Mouse (Mus musculus): Measurements from ENCODE around the gene Ifitm3.
"Not testable (repeated sequence)": the region's sequence is repeated elsewhere in the genome, so short reads cannot be mapped to it uniquely, and the experiment has no call there.

Gene Ifitm3

GRCm38 (mm10) chr7:141000881-141001708, 9.5 kb downstream of the Ifitm3 start:
- no peak for DNase-seq (ENCODE audit: low spot score in 2 of 2)

DNA sequence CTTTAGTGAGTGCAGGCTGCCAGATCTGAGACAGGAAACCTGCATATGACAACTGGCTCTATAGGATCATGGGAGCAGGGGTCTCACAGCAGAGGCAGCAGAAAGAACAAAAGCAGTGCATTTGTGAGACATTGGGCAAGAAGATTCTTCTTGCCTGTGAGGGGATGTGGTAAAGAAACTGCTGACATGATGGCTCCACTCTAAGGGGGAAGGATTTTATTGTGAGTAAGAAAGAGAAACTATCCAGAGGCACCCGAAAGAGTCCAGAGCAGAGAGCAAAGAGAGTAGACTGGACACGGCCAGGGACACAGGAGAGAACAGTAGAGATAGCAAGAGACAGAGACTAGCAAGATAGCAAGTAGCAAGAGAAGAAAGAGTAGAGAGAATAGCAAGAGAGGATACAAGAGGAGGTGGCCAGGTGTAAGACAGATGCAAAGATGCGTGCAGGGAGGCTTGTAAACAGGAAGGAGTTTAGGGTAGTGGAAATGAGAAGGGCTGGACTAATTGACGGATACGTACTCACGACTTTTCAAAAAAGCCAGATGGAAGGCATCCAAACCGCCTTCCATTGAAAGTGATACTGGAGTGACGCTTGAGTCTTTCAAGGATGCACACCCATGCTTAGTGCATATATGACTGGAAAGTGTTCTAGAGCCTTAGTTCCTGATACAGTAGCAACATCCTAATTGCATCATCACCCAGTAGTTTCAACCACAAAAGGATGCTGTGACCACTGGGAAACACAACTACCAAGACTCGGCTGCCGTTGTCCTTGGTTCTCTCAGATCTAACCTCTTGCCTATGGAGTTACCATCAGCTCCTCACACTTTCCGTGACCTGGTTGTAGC, 11.5 kb downstream of the Ifitm3 start:
- no peak for DNase-seq (ENCODE audit: low spot score in 2 of 2)

DNA sequence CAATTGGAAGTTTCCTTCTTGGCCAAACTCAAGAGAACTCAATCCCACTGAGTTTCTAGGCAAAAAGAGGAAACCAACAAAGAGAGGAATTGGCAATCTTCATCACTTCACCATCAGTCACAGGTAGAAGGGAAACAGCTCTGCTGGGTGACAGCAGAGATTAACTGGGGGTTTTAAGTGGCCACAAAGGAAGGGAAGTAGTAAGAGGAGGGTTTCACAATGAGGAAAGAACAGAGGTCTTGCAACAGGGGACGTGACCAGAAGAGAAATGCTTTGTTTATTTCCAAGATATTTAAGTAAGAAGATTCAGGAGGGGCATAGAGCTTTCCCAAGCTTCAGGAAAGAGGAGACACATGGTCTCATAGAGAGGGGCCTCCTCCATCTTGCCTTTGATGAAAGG, 12.8 kb downstream of the Ifitm3 start:
- DNase-seq (ENCODE audit: low spot score in 2 of 2), result no peak

DNA sequence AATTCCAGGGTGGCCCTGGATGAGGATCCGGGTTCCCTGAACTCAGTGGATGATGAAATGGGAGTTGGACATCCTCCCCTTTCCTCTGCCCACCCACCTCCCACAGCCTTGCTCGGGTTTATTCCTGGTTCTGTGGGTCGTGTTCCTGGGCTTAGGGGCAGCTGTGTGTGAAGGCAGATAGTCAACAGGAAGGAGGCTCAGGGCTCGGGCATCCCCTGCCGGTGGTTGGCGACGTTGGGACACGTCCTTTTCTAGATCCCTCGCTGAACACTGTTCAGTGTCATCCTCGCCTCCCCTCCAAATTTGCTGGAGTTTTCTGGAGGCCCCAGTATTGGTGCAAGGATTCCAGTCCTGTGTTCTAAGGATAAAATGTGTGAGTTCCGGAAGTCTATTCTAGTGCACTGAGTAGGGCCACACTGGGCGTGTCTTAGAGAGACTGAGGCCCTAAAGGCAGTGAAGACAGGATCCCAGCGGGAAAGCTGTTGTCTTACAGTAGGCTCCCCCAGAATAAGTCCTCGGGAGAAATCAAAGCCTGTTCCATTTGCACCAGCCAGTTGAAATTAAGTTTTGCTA, 19.4 kb downstream of the Ifitm3 start:
- no peak for DNase-seq (ENCODE audit: low spot score in 2 of 2)

DNA sequence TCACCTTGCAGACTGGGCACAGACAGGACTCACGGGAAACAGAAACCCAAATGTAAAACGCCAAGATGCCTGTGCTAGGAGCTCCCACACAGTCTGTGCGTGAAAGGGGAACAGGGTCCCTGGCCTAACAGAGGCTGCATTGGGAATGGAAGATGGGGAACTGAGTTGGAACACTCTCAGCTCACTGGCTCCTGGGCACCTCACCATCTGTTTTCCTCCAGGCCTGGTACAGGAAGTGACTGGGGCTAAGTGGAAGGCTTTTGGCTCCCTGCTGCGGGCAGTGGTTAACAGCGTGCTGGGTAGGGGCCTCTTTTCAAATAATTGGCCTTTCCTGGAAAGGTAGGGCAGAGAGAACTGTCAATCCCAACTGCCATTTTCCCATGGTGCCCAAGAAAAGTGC, 19.9 kb downstream of the Ifitm3 start:
- DNase-seq (ENCODE audit: low spot score in 2 of 2), result no peak

- DNase-seq (ENCODE audit: low spot score in 2 of 2), result no peak
Measured at GRCm38 (mm10) chr7:140990185-140990584, 20.4 kb downstream of the Ifitm3 start.

DNA sequence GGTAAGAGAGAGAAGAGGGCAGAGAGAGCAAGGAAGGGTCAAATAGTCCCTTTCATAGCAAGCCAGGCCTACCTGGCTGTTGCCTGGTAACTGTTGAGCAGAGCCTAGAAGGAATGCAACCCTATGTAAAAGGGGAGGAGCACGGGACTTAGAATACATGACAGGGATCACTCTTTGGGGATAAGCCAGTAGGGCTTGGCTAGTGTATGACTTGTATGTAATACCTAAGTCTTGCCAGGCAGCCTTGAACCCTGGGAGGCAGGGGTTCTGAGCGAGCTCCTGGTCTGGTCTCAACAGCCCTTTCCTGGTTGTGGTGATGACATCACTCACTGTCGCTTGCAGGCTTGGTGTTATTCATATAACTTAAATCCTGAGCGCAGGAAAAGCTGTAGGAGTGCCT, 21.5 kb downstream of the Ifitm3 start:
- no peak for DNase-seq (ENCODE audit: low spot score in 2 of 2)

DNA sequence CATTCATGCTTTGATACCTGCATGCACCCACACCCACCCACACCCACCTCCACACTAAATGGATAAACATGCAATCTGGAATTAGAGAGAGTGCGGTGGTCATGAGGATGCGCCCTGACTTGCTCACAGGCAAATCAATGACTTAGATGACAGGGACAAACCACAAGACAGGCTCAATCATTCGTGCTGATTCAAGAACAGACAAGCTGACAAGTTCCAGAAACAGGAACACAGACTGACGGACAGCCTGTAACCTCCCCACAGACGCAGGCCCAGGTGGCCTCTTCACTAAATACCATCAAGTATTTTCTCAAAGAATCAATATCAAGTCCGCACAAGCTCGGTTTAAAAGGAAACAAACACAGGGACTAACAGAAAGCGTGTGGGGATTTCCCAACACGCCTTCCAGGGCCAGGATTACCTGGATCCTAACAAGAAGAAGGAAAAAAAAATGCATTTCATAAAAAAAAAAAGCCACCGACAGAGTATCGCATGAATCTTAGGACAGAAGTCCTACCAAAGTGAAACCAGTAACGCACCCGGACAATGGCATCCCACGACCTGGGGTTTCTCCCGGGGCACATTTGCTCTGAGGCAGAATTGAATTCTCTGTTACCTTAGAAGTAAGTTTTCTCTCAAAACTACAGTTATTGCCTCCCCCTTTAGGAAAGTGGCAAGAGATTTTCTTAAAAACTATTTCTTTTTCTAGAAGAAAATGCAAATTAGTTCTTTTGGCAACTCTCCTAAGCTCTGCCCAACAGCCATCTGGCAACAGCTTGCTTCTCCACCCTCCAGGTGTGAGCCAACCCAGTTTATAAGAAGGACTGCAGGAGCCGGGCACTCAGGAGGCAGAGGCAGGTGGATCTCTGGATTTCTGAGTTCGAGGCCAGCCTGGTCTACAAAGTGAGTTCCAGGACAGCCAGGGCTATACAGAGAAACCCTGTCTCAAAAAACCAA, 23.1 kb downstream of the Ifitm3 start:
- DNase-seq (ENCODE audit: low spot score in 2 of 2), result no peak

- no peak for DNase-seq (ENCODE audit: low spot score in 2 of 2)
Measured at GRCm38 (mm10) chr7:140982971-140983370, 27.6 kb downstream of the Ifitm3 start.

GRCm38 (mm10) chr7:140981704-140982103, 28.9 kb downstream of the Ifitm3 start:
- DNase-seq (ENCODE audit: low spot score in 2 of 2), result no peak

DNA sequence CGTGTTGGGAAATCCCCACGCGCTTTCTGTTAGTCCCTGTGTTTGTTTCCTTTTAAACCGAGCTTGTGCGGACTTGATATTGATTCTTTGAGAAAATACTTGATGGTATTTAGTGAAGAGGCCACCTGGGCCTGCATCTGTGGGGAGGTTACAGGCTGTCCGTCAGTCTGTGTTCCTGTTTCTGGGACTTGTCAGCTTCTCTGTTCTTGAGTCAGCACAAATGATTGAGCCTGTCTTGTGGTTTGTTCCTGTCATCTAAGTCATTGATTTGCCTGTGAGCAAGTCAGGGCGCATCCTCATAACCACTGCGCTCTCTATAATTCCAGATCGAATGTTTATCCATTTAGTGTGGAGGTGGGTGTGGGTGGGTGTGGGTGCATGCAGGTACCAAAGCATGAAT, 33.9 kb downstream of the Ifitm3 start:
- DNase-seq (ENCODE audit: low spot score in 2 of 2), result not testable (repeated sequence)

- no peak for DNase-seq (ENCODE audit: low spot score in 2 of 2)
Measured at GRCm38 (mm10) chr7:140975465-140975864, 35.1 kb downstream of the Ifitm3 start.

GRCm38 (mm10) chr7:140974940-140975339, 35.6 kb downstream of the Ifitm3 start:
- no peak for DNase-seq (ENCODE audit: low spot score in 2 of 2)

DNA sequence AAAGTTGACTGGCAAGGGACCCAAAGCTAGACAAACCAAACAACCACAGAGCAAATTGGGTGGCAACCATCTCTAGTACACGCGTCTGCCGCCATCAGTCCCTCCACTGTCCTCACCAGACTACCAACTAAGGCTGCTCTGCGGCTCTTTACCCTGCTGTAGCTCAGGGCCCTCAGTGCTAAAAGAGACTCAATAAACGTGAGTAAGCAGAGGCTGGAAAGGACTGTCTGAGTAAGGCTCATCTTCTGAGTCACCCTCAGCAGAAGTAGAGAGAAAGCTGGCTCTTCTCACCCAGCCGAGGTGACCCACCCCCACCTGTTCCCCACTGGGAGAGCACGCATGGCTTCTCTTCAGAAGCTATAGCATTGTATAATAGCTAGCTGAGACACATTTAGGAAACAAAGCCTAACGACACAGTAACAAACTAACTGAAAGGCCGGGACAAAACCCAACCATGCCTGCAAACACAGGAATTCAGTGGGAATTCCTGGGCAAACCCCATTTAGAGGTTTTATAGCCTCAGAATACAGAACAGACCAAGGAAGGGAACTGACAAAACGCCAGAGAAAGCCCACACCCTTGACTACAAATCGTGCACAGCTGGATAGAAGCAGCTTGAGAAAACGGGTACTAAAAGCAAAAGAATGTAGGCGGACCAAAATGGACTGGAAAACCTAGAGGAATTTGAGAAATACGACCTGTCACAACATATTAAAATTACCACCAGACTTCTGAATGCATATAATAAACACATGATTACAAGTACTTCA, 37.0 kb downstream of the Ifitm3 start:
- DNase-seq (ENCODE audit: low spot score in 2 of 2), result no peak

- DNase-seq (ENCODE audit: low spot score in 2 of 2), result no peak
Measured at GRCm38 (mm10) chr7:140971479-140972171, 38.9 kb downstream of the Ifitm3 start.

DNA sequence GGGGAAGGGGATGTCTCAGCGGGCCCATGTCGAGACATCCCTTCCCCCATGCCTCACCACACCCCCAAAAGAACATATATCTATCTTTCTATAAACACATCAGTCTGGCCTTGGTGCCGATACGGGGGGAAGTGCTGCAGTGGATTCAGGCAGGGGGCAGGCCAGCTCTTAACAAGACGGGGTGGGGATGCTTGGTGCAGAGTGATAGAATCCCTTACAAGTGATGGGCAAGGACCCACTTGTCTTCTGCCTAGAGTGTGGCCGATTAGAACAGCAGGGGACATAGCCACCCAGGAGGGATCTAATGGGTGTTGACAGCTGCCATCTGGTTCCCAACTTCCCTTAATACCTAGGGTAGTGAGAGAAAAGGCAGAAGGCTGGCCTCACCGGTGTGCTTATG, 39.6 kb downstream of the Ifitm3 start:
- DNase-seq (ENCODE audit: low spot score in 2 of 2), result no peak

- DNase-seq (ENCODE audit: low spot score in 2 of 2), result not testable (repeated sequence)
Measured at GRCm38 (mm10) chr7:140968710-140969109, 41.9 kb downstream of the Ifitm3 start.

DNA sequence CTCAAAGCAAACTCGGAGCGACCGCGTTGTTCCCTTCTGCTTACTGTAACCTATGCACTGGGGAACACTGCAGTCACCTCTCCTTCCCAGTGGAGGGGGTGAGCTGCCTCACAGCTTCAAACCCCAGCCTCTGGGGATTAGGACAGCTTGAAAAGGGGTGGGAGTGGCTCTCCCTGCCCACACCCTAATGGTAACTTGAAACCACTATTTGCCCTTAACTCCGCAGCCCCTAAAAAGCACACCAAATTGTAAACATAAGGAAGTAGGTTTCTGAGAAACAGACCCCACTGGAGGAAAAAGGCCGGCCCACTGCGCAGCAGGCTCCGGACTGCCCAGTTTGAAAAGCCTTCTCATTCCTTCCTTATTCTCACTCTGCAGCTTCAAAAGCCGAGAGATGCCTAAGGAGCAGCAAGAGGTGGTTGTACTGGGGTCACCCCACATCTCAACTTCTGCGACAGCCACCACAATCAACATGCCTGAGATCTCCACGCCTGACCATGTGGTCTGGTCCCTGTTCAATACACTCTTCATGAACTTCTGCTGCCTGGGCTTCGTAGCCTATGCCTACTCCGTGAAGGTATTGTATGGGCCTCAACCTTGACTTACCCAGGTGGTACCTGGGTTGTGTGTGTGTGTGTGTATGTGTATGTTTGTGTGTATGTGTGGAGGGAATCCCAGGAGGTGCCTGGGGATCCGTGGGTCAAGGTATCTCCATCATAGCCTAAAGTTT, 42.5 kb downstream of the Ifitm3 start:
- DNase-seq (ENCODE audit: low spot score in 2 of 2), result no peak

GRCm38 (mm10) chr7:140966921-140967320, 43.6 kb downstream of the Ifitm3 start, which contains the start of gene Ifitm1:
TSS of gene Ifitm1 (plus strand) at chr7:140967221.
- no peak for DNase-seq (ENCODE audit: low spot score in 2 of 2)

Data from spleen, postnatal 10 days (tissue).